Mouse (Mus musculus): ENCODE results near the gene Lrch3.

- TF ChIP-seq GATA1 (IDR thresholded peaks at IDR 0.05; ENCODE audit: low read length) (no peak), TAL1 (IDR thresholded peaks at IDR 0.05; ENCODE audit: low read length) (no peak)
Observed at GRCm38 (mm10) chr16:32948656-32949055, 34.8 kb downstream of the Lrch3 start.

Data from erythroblast, embryonic 14.5 days (primary cell).